Mouse (Mus musculus) cerebellum, postnatal 14 days (tissue): Measurements from ENCODE around the gene Rpa3.

Source experiments
- DNase-seq, 2 experiments: peaks; one replicate each; pipeline ENCODE4 v3.0.0; 2021; ENCODE audit warnings: mixed read lengths in 2 of 2

Rpa3 gene

GRCm38 (mm10) chr6:8259004-8259666 lies at the start of gene Rpa3, which contains the start of the genes Umad1 and Gm45062:
TSS of gene Rpa3 (minus strand) at chr6:8259173.
TSS of gene Umad1 (plus strand) at chr6:8259288.
TSS of gene Gm45062 (plus strand) at chr6:8259450.
- DNase-seq, result peak; percentile 99

- no peak for DNase-seq
Measured at GRCm38 (mm10) chr6:8307878-8308775, 49.2 kb upstream of the Rpa3 start.

DNA sequence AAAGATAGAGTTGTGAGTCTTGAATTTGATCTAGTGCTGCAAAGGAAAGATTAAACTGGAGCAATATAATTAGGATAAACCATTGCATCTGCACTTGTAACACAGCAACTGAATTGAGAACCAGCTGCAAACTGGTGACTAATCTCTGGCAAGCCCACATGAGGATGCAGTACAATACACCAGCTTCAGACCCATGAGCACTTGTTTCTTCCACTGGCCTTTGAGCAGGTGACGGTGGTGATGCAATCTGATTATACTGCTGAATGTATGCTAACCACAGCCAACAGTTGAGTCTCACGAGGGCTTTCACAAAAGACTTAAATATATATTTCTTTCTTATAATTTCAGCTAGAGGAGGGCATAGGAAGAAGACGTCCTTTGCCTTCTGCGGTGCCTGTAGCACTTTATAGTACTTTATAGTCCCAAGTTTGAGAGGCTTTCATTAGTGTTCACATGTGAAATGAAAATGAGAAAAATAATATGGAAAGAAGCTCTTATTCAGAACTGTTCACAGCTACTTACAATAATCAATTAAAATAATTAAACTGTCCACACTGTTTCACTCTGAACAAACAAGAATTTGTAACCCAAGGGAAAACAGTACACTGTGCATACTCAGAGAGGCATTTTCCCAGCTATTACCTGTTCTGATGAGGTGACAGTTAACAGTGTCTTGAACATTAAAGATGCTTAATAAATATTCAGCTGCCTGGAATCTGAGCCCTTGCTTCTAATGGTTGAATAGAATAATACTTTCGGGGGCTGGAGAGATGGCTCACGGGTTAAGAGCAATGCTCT lies 40.3 kb upstream of the Rpa3 start:
- no peak for DNase-seq

DNA sequence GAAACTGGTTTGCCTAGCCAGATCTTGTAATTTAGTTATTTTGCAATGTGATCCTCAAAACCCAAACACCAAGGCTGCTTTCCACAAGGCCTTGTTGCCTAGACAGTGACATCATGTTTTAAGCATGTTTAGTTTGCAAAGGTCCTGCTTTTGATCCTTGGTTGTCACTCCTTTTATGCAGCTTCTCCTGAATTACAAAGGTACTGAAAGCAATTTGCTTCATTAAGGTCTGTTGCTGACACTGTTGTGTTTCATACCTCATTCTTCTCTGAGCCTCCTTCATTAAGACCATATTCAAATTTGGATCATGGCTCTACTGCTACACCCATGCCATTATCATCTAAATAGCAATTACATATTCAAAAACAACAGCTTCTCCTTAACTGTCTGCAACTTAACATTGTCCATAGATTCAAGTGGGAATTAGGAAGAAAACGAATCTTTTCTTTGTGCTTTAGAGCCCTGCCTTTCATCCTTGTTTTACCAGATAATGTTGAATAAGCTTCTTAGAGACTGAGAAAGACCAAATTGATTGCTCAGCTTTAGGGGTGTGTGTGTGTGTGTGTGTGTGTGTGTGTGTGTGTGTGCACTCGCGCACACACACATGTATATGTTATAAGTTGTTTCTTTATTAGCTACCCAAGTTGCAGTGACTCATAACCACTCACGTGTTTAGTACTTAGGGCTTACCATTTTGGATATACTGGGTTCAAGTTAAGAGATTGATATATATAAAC lies 35.2 kb upstream of the Rpa3 start:
- no peak for DNase-seq

GRCm38 (mm10) chr6:8288755-8289580 lies 30.0 kb upstream of the Rpa3 start:
- DNase-seq, result no peak

- DNase-seq, result no peak
Measured at GRCm38 (mm10) chr6:8286146-8286545, 27.2 kb upstream of the Rpa3 start.

- no peak for DNase-seq
Measured at GRCm38 (mm10) chr6:8285401-8285960, 26.5 kb upstream of the Rpa3 start.

DNA sequence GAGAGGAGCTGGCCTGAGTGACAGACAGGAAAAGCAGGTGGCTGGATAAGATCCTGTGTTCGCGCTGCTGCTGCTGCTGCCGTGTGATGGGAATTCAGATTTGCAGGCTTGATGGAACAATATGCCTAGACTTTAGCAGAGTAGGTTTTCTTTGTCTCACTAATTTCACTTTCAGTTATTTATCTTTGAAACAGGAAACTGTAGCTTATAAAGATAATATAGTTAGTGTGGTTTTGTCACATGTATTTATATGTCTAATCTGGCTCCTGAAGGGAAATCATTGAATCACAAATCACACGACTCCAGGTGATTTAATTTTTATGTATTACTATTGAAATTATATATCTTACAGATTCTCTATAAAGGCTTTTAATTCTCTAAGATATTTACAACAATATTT lies 24.3 kb upstream of the Rpa3 start:
- no peak for DNase-seq

DNA sequence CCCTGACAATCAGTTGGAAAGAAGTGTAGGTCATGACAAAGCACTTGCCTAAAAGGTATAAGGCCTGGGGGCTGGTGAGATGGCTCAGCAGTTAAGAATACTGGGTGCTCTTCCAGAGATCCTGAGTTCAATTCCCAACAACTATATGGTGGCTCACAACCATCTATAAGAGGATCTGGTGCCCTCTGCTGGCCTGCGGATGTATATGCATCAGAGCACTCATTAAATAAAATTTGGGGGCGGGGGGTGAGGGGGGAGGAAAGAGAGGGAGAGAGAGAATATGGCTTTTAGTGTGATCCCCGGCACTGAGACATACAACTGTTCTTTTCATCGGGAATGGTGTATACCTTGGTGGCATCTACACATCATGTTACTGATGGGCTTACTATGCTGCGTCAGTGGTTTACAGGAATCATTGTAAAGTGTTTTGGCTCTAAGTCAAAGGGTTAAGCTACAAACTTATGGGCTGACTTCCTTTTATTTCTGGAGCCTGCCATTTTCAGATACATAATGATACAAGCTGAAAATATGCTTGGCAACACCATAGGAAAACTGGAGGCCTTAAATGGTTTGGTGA lies 19.5 kb upstream of the Rpa3 start:
- peak in 1 of 2 experiments; percentile 25 for DNase-seq

DNA sequence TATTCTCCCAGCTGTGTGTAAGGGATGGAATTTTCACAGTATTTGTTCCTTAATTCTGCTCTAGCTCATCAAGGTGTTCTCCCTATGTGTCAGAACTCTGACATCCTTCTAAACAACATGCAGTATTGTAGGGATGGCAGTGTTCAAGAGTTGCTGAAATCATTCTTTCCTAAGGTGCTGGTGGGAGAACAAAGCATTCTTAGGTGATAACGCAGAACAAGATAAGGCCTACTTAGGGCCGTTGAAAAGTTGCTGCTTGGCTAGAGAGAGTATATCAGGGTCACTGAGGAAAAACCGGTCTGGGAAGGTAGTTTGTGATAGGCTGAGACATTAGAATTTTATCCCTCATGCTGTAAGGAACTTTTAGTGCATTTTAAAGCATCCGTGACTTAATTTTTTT lies 17.5 kb upstream of the Rpa3 start:
- no peak for DNase-seq

GRCm38 (mm10) chr6:8275098-8275497 lies 16.1 kb upstream of the Rpa3 start:
- peak; percentile 83 to 86 for DNase-seq

- DNase-seq, result peak; percentile 71 to 77
Measured at GRCm38 (mm10) chr6:8274387-8275054, 15.5 kb upstream of the Rpa3 start.

DNA sequence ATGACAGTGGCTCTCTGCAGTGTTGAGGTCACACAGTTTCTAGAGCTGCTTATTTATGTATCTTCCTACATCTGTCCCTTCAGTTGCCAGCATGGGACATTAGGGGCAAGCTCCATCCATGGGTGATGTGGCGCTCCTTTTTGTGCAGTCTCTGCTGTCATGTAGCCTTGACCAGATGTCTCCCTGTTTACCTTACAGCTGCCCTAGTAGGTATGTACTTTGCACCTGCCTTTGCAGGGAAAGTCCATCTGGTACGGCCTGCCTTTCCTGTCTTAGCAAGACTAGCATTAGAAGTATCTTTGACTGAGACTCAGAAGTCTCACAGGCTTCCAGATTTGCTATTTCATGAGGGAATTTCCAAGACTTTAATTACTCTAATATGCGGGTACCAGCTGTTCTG lies 12.1 kb upstream of the Rpa3 start:
- no peak for DNase-seq

DNA sequence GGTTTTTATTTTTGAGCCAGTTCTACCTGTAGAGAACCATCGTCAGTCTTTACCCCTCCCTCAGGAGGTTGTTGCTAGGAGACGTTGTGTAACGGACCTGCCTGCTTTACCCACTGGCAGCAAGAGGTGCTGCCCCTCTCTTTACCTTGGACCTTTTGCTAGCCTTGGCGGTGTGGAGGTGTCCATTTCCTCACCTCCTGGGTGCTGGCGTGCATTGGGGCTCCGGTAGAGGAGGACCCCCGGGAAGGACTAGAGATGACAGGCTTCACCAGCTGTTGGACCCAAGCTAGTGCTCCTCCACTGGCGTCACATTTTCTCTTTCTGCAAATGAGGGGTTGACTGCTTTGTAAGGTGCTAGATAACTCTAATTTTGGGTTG lies 683 bp upstream of the Rpa3 start:
- no peak for DNase-seq

GRCm38 (mm10) chr6:8258316-8258715 lies 657 bp downstream of the Rpa3 start:
- no peak for DNase-seq

- no peak for DNase-seq
Measured at GRCm38 (mm10) chr6:8228596-8228995, 30.4 kb downstream of the Rpa3 start.

- DNase-seq, result no peak
Measured at GRCm38 (mm10) chr6:8227035-8227434, 31.9 kb downstream of the Rpa3 start.

GRCm38 (mm10) chr6:8210661-8211060 lies 48.3 kb downstream of the Rpa3 start:
- DNase-seq, result peak; percentile 11 to 14

DNA sequence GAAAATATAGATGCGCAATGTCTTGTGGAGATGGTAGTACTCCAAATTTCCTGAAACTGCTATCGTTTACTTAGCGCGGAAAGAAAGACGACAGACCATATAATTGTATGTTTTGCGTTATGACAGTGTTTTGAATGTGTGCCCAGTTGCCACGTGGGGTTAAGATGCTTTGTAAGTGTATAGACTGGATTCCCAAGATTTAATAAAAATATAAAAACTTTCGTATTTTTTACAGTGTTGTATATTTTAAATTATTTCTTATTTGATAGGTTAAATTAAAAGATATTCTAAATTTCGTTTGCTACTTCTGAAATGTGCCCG lies 49.1 kb downstream of the Rpa3 start:
- DNase-seq, result peak in 1 of 2 experiments; percentile 53
